Mouse (Mus musculus) heart, embryonic 11.5 days (tissue): ENCODE results near the gene Cd164. TPM values are rescaled to one million over a fixed set of nuclear protein-coding genes. Genes with fewer than 3 reads are reported as not detected.

ENCODE experiments used
- ATAC-seq: fragments of 200-750 bp; cut with Nextera tagmentation; replicated peaks from 2 replicates; pipeline ENCODE4 v1.8.0; 2017; ENCODE audit warnings: moderate library complexity; ENCODE audit not compliant: insufficient number of reproducible peaks, low FRiP score, low TSS enrichment
- H3K27ac ChIP-seq: fragments of 300-500 bp; sonication (generic); 2 replicates; pipeline ENCODE4 v1.5.1; 2014; ENCODE audit warnings: mild to moderate bottlenecking, low read depth, low read length
- H3K27me3 ChIP-seq: fragments of 300-500 bp; sonication (generic); 2 replicates; pipeline ENCODE4 v1.6.1; 2014; ENCODE audit warnings: mild to moderate bottlenecking, low read length, mixed read lengths; ENCODE audit not compliant: control insufficient read depth, insufficient read depth
- H3K36me3 ChIP-seq: fragments of 300-500 bp; sonication (generic); 2 replicates; pipeline ENCODE4 v1.6.1; 2014; ENCODE audit warnings: mild to moderate bottlenecking, low read length, moderate library complexity, mixed read lengths; ENCODE audit not compliant: control insufficient read depth, insufficient read depth
- H3K4me1 ChIP-seq: fragments of 300-500 bp; sonication (generic); 2 replicates; pipeline ENCODE4 v1.6.1; 2014; ENCODE audit warnings: low read length; ENCODE audit not compliant: control insufficient read depth, insufficient read depth
- H3K4me2 ChIP-seq: fragments of 300-500 bp; sonication (generic); 2 replicates; pipeline ENCODE4 v1.6.1; 2014; ENCODE audit warnings: mild to moderate bottlenecking, moderate library complexity
- H3K4me3 ChIP-seq: fragments of 300-500 bp; sonication (generic); 2 replicates; pipeline ENCODE4 v1.5.1; 2014; ENCODE audit warnings: low read depth, low read length
- H3K9ac ChIP-seq: fragments of 300-500 bp; sonication (generic); 2 replicates; pipeline ENCODE4 v1.6.1; 2014; ENCODE audit warnings: mild to moderate bottlenecking, low read depth, low read length, moderate library complexity
- H3K9me3 ChIP-seq: fragments of 300-500 bp; sonication (generic); replicated peaks from 2 replicates; pipeline ENCODE4 v1.6.1; 2016; ENCODE audit warnings: low read length; ENCODE audit not compliant: control insufficient read depth
- WGBS: fragments of 180-500 bp; shearing (Covaris S2); extraction: QIAGEN DNeasy Blood & Tissue Kit; methylation state at CpG from one replicate; pipeline ENCODE4 v1.1.7; 2014; ENCODE audit not compliant: insufficient replicate concordance; 5-methylcytosine and 5-hydroxymethylcytosine counted together
- polyA plus RNA-seq: library from polyadenylated mRNA; unstranded; fragments of >200 nt; fragmentation: Nextera tagmentation; extraction: Ambion mirVana; gene quantifications from 2 replicates; pipeline ENCODE4 v1.2.1, GENCODE M21; 2014

Cd164 gene
- polyA plus RNA-seq, 1 experiment from 2014 or later, result 187 TPM

DNA sequence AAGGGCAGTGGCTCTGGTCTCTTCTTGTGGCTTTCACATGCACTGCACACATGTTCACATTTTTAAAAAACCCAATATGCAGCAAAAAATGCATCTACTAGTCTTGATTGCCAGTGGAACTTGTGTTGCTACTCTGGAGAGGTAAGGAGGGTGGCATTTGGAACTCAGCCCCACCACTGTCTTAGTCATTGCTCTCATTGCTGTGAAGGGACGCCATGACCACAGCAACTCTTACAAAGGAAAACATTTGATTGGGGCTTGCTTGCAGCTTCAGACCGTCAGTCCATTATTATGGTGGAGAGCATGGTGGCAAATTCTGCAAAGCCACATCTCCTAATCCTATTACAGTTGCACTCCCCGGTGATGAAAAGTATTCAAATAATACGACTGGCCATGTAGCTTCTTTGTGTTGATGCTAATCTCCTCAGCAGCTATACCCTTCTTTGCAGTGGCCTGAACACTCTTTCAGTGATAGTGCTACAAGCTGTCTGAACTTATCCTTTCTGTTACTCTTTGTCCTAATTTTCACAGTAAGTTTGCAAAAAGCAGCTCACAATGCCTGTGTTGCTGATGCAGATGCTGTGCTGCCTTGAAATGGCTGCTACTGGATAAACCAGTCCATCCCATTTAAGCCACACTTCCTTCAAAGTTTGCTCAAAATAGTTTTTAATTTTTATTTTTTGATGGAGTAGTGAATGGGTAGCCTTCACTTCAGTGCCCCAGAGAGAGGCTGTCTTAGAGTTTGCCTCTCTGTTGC lies 18.2 kb downstream of the Cd164 start:
- Histone ChIP-seq H3K4me1 (no peaks in the 10 kb centered on the region), H3K36me3 (peaks cover 16% of the 10 kb centered on the region), H3K4me2 (no peak overlapping the region), H3K27me3 (no peaks in the 10 kb centered on the region), H3K9ac (no peak overlapping the region), H3K4me3 (no peak overlapping the region), H3K9me3 (no peaks in the 10 kb centered on the region; the same call in 1 of the 2 replicates), H3K27ac (no peak overlapping the region)
- no peak for ATAC-seq
- WGBS, result 90% methylated on average over 4 of the region's 4 CpGs

DNA sequence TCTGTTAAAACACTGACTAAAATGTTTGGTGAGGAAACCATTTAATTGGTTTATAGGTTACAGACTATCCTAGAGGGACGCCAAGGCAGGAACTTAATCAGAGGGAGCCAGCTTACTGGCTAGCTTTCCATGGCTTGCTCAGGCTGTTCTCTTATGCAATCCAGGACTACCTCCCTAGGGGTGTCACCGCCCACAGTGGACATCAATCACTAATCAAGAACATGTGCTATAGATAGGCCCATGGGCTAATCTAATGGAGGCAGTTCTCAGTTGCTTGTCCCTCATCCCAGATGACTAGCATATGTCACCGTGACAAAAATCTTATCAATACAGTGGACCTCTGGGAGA lies 18.7 kb downstream of the Cd164 start:
- Histone ChIP-seq H3K27me3 (no peaks in the 10 kb centered on the region), H3K36me3 (peaks cover 16% of the 10 kb centered on the region), H3K27ac (no peak overlapping the region), H3K4me2 (no peak overlapping the region), H3K9ac (no peak overlapping the region), H3K4me3 (no peak overlapping the region), H3K9me3 (no peaks in the 10 kb centered on the region; the same call in 1 of the 2 replicates), H3K4me1 (no peaks in the 10 kb centered on the region)
- no peak for ATAC-seq
- 84% methylated on average over 3 of the region's 3 CpGs for WGBS

DNA sequence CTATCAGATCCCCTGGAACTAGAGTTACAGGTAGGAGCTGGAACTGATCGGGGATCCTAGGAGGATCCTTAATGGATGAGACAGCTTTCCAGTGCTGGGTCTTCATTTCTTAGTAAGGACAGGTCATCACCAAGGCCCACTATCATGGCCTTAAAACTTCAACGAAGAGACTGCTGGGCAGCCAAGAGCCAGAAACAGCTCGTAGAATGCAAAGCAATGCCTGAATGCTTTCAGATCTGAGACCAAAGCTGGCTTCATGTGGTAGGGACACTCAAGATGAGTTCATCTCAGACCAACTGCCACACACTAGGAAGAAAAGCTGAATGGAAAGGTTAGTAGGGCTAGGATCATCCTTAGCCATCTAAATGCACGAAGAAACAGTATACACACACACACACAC lies 19.8 kb downstream of the Cd164 start:
- no peak overlapping the region for H3K4me3 ChIP-seq
- H3K27ac ChIP-seq, result no peak overlapping the region
- H3K36me3 ChIP-seq, result peaks cover 14% of the 10 kb centered on the region
- H3K9ac ChIP-seq, result no peak overlapping the region
- ATAC-seq, result no peak
- no peaks in the 10 kb centered on the region for H3K27me3 ChIP-seq
- H3K9me3 ChIP-seq, result no peaks in the 10 kb centered on the region; the same call in 1 of the 2 replicates
- 90% methylated on average over 4 of the region's 4 CpGs for WGBS
- no peak overlapping the region for H3K4me2 ChIP-seq
- H3K4me1 ChIP-seq, result 0 out of 2 replicates have a peak, but pooled peaks cover under 1% of the 10 kb centered on the region

- Histone ChIP-seq H3K4me2 (no peak overlapping the region), H3K36me3 (0 out of 2 replicates have a peak, but pooled peaks cover 6% of the 10 kb centered on the region), H3K27ac (no peak overlapping the region), H3K9me3 (no peaks in the 10 kb centered on the region; the same call in 1 of the 2 replicates), H3K27me3 (no peaks in the 10 kb centered on the region), H3K9ac (no peak overlapping the region), H3K4me3 (no peak overlapping the region), H3K4me1 (peaks cover 10% of the 10 kb centered on the region)
- WGBS, result 90% methylated on average over 6 of the region's 6 CpGs
- no peak for ATAC-seq
Measured at GRCm38 (mm10) chr10:41542057-41542456, 22.8 kb downstream of the Cd164 start.

DNA sequence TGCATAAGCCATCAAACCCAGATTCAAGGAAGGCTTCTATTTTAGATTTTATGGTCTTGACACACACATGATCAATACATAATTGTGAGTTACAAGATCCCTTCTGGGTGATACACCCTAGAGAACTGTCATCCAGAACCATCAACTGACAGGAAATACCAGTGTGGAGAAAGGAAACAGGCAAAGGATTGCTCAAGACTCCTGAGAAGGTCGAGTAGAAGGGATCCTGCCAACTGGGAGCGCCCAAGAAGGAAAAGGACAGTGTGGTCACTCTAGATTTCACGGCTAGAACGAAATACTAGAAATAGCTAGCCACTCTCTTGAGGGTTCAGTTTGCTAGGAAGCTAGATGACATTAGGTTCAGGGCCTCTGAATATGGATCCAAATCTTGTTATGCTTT lies 24.2 kb downstream of the Cd164 start:
- no peak overlapping the region for H3K4me3 ChIP-seq
- H3K27me3 ChIP-seq, result no peaks in the 10 kb centered on the region
- no peak for ATAC-seq
- H3K9ac ChIP-seq, result no peak overlapping the region
- no peak overlapping the region for H3K27ac ChIP-seq
- H3K4me1 ChIP-seq, result peaks cover 10% of the 10 kb centered on the region
- no peaks in the 10 kb centered on the region for H3K36me3 ChIP-seq
- no peak overlapping the region for H3K4me2 ChIP-seq
- WGBS, result 75% methylated on average over 4 of the region's 4 CpGs
- H3K9me3 ChIP-seq, result no peaks in the 10 kb centered on the region

- H3K27me3 ChIP-seq, result no peaks in the 10 kb centered on the region
- ATAC-seq, result no peak
- H3K4me3 ChIP-seq, result no peak overlapping the region
- 73% methylated on average over 2 of the region's 2 CpGs for WGBS
- no peak overlapping the region for H3K9ac ChIP-seq
- H3K9me3 ChIP-seq, result no peaks in the 10 kb centered on the region
- H3K4me2 ChIP-seq, result no peak overlapping the region
- no peak overlapping the region for H3K27ac ChIP-seq
- peaks cover 10% of the 10 kb centered on the region for H3K4me1 ChIP-seq
- no peaks in the 10 kb centered on the region for H3K36me3 ChIP-seq
Measured at GRCm38 (mm10) chr10:41543844-41544243, 24.6 kb downstream of the Cd164 start.

DNA sequence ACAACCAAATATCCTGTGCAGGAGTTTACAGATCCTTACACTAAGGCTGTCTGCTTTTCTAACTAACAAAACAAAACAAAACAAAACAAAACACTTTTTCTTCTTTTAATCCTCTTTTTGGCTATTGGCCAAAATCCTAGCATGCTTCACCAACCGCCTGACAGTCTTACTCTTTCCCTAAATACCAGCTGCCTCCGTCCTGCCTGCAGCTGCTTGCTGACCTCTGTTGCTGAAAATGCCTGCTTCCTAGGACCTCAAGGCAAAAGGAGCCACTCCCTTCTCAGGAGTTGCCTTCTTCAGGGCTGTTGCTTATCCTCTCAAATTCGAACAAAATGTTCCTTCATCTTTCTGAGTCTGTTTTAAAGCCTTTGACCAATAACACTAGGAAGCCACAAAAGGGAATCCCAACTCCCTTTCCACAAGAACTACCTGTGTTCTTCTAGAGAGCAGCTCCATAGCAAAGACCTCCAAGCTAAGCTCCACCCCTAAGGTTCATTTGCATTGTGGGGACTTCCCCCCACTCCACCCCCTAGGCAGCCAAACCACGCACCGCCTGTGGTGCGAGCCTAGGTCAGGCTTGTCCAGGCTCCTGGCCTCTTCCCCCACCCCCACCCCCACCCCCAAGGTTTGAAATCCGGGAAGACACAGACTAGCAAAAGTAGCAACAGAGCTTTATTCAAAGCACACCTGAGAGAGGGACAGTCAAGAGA lies 25.4 kb downstream of the Cd164 start:
- no peak overlapping the region for H3K9ac ChIP-seq
- H3K27me3 ChIP-seq, result no peaks in the 10 kb centered on the region
- H3K36me3 ChIP-seq, result no peaks in the 10 kb centered on the region; the same call in 1 of the 2 replicates
- no peak overlapping the region for H3K4me3 ChIP-seq
- H3K4me1 ChIP-seq, result peaks cover 10% of the 10 kb centered on the region
- WGBS, result 7% methylated on average over 7 of the region's 7 CpGs
- no peak overlapping the region for H3K4me2 ChIP-seq
- no peak overlapping the region for H3K27ac ChIP-seq
- peaks cover 5% of the 10 kb centered on the region; the same call in 1 of the 2 replicates for H3K9me3 ChIP-seq
- no peak for ATAC-seq

DNA sequence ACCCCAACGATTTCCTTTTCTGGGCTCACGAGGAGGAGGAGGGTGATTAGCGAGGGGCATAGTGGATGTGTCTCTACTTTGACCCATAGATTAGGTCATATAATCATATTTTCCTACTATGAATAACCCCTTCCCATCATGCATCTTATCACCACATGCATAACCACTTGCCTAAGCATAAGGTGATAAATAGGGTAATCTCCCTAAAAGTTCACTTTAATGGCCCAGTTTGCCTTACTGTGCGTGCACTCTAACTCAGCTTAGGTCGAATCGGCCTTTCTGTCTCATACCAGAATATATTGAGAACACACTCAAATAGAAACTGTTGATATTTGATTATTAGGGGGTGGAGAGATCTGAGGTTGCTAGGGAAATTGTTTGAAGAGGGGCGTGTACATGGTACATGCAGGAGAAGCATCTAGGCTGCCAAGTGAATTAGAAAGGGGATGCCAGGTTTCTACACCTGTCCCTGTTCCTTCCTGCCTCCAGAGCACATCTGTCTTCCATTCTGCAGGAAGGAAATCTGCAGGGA lies 26.1 kb downstream of the Cd164 start:
- 49% methylated on average over 7 of the region's 7 CpGs for WGBS
- H3K4me2 ChIP-seq, result no peak overlapping the region
- H3K27ac ChIP-seq, result no peak overlapping the region
- H3K36me3 ChIP-seq, result no peaks in the 10 kb centered on the region; the same call in 1 of the 2 replicates
- ATAC-seq, result no peak
- H3K4me3 ChIP-seq, result no peak overlapping the region
- H3K4me1 ChIP-seq, result peaks cover 10% of the 10 kb centered on the region
- H3K9me3 ChIP-seq, result peaks cover 5% of the 10 kb centered on the region; the same call in 1 of the 2 replicates
- H3K27me3 ChIP-seq, result no peaks in the 10 kb centered on the region
- no peak overlapping the region for H3K9ac ChIP-seq
